Comparison of ENCODE assay signal across 14 mouse cellular contexts in genomic region chr8:122019162-122019561, GRCm38 (mm10).
"Had no signal": no experiment of that assay in that cellular context is flagged by ENCODE, and none has a peak within 500 bp of the region (broad histone marks: within the 10 kb centered on the region; RNA-seq: fewer than 3 reads in every experiment).

No protein-coding gene starts in this region.

- DNase-seq: liver, postnatal 0 days; lung, adult 2 months; lung, postnatal 14 days; right cerebral cortex, postnatal 14 days; thymus, adult 2 months; thymus, postnatal 25 days; thymus, postnatal 4 days had no signal

- H3K4me1 ChIP-seq: midbrain, embryonic 15.5 days; neural tube, embryonic 12.5 days; stomach, embryonic 15.5 days had no signal

- H3K27me3 ChIP-seq: lung, embryonic 15.5 days; megakaryocyte, embryonic 14.5 days; midbrain, embryonic 13.5 days; midbrain, embryonic 15.5 days; neural tube, embryonic 12.5 days; stomach, embryonic 15.5 days had no signal

- H3K4me2 ChIP-seq: lung, embryonic 15.5 days; midbrain, embryonic 11.5 days; midbrain, embryonic 13.5 days; midbrain, embryonic 15.5 days; neural tube, embryonic 12.5 days; stomach, embryonic 15.5 days had no signal

- H3K9ac ChIP-seq: liver, postnatal 0 days; lung, embryonic 15.5 days; midbrain, embryonic 13.5 days; midbrain, embryonic 15.5 days; neural tube, embryonic 12.5 days; stomach, embryonic 15.5 days had no signal

- H3K27ac ChIP-seq: midbrain, embryonic 13.5 days; midbrain, embryonic 15.5 days; neural tube, embryonic 12.5 days; stomach, embryonic 15.5 days had no signal

- H3K4me3 ChIP-seq: lung, embryonic 15.5 days; megakaryocyte, embryonic 14.5 days; midbrain, embryonic 13.5 days; midbrain, embryonic 15.5 days; neural tube, embryonic 12.5 days; stomach, embryonic 15.5 days had no signal

- H3K9me3 ChIP-seq: lung, embryonic 15.5 days; megakaryocyte, embryonic 14.5 days; midbrain, embryonic 13.5 days; midbrain, embryonic 15.5 days; neural tube, embryonic 12.5 days; stomach, embryonic 15.5 days had no signal

- ATAC-seq: liver, postnatal 0 days; midbrain, embryonic 13.5 days; midbrain, embryonic 15.5 days had no signal
